Mouse (Mus musculus): ENCODE data around the gene Cdc25b.

- TF ChIP-seq CTCF (IDR thresholded peaks at IDR 0.05; ENCODE audit: control insufficient read depth, insufficient read depth, insufficient read length) (no peak), USF1 (IDR thresholded peaks at IDR 0.05; ENCODE audit: low read depth) (no peak), MAX (IDR thresholded peaks at IDR 0.05) (no peak)
These were observed 46.2 kb upstream of the Cdc25b start for GRCm38 (mm10) chr2:131140533-131140905.

Data from C2C12 (cell line).